Mouse (Mus musculus) gastrocnemius, postnatal 4 days (tissue): Measurements from ENCODE around the gene Creld1. TPM values are rescaled to one million over a fixed set of nuclear protein-coding genes. Genes with fewer than 3 reads are reported as not detected.

Source experiments
- DNase-seq, 2 experiments: peaks; one replicate each; pipeline ENCODE4 v3.0.0; 2021 to 2022; ENCODE audit warnings: low spot score in 2 of 2, mixed read lengths in 2 of 2
- microRNA-seq: library from miRNA; unstranded; fragments of <30 nt; microRNA quantifications from one replicate; pipeline ENCODE4 v1.2.0, GENCODE M21; 2021
- total RNA-seq, 2 experiments: library from RNA; stranded (reverse); gene quantifications; 2 replicates each; pipeline ENCODE4 v1.2.3; 2021

Gene Creld1
- total RNA-seq, 2 experiments from 2014 or later: 38.7 to 45.2 TPM

DNA sequence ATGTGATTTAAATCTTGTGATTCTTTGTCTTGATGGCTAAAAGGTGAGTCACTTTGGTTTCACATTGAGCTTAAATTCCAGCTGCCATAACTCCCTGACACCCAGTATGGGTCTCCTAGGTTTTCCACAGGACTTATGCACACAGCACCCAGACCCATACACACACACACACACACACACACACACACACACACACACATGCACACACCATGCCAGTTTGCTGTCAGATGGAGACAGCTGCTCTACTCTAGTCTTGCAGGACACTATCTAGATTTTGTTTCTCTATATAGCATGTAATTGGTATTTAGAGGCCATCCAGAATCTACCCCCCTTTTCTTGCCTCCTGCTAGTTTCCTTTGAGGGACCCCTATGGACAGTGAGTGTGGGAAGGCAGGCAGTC is 24.0 kb downstream of the Creld1 start:
- DNase-seq: no peak

DNA sequence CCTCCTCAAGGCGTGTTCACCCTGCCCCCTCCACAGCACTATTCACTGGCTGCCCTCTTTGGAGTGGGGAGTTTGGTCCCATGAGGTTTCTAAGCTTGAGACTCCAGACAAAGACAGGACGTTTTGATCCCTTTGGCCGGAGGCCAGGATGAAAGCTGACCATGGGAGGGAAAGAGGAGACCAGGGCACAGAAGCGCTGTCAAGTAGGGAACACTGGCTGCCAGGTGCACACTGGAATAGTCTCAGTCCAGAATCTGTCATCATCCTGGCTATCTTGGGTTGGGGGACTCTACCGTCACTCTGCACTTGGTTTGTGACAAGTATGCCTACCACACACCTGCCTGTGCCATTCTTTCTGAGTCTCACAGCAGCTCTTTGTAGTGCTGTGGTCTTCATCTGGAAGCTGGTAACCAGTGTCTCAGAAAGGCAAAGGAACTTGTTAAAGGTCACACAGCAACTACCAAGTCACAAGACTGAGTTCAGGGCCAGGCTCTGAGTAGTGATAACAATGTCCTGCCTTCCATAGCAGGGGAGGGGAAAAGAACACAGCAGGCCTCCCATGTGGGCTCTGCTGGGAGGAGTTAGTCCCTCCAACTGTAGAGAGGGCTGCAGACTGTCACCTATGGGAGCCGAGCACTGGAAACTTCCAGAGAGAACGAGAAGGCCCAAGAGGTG is 25.3 kb downstream of the Creld1 start:
- peak in 1 of 2 experiments; percentile 51 for DNase-seq

DNA sequence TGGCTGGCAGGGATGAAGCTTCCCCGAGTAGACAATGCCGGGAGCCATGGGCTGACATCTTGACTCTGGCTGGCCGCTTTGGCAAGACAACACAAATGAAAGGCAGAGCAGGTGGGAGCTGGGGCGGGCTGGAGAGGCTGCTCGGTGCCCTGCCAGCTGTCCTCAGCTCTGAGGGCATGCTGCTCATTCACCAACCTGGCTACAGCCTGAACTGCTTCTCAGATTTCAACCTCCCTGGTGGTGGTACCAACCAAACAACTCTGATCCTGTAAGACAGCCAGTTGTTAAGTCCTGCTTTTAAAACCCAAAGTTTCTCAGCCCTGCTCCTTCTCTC is 25.8 kb downstream of the Creld1 start:
- no peak for DNase-seq

DNA sequence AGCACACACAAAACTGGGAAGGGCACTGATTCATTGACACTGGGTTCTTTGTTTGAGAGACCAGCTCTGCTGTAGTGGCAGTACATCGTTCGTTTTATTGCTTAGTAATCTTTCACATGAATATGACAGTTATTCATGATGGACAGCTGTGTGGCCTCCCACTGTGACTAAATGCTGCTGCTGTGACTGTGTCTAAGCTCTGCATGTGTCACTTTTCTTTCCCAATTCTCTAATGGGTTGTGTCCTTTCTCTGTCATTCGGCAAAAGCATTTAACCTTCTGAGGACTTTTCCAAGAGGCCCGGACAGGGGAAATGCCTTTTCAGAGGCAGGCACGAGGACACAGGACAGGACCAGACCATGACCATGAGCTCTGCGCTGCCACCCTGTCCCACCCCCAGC is 30.8 kb downstream of the Creld1 start:
- DNase-seq: no peak

DNA sequence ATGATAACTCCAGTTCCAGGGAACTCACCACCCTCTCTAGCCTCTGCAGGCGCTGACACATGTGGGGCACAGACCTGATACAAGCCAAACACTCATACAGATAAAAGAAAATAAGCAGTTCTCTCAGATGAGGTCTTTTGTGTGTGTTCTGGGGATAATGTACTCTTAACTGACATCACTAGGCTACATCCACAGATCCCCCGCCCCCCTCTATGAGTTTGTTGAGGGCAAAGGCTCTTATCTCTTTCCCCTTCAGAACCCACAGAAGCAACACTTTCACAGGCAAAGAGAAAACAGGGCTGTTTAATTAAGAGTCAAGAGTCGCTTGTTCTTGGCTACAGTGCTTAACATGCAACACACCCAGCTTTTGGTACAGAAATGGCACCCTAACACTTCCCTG is 31.5 kb downstream of the Creld1 start:
- no peak for DNase-seq

DNA sequence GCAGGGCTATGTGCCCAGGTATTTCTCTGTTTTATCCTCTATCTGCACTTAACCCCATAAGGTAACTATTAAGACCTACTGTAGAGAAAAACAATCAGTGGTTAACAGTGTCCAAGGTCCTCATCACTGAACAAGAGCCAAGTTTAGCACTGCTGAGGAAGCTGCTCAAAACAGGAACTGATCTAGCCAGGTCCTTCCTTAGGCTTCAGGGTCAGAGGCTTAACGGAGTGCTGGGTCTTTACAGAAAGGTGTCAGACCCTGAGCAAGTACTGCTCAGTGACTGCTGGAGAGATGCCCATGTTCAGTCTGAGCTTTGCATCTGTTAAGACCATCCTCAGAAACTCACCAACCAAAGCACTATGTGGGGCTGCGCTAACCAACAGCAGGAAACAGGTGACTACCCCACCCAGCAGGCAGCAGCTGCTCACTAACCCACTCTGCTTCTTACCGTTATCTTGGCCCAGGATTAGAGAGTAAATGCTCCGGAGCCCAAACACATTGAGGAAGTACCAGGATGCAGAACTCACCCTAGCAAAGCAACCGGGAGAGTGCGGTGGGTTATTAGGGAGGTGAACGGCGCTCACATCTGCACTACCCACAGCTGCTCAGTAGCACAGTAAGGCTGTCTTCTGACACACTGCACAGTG is 34.5 kb downstream of the Creld1 start:
- DNase-seq: no peak

DNA sequence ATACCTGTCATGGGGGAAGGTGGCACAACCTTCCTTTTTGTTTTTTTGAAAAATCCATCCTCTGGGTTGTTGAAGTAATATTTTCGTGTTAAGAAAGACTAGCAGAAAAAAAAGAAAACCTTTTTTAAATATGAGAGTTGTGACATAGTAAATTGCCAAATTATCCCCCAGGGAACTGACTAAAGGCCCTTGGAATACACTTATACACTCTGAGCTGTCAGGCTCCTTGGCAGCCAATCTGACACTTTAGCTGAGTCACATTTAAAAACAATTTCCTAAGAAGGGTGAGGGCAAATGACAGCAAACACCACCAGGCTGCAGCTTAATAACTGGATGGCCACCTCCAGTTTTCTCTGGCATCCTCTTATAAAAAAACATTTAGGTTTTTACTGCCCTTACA is 39.2 kb downstream of the Creld1 start:
- no peak for DNase-seq

DNA sequence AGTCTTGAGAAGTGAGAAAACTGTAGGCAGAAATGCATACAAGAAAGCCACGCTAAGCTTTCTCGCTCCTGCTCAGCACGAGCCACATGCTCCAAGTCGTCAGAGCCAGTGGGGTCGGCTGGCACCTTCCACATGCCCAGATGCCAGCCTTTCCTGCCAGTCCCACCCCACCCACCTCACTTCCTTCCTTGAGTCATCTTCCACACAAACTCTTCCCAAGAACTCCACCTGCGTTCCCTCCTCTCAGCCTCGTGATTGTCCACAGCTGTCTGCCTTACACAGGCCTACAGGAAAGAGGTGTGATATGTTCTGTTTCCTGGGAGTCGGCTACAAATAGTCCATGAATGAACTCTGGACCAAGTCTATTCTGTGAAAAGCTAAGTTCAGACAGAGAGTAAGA is 40.3 kb downstream of the Creld1 start:
- no peak for DNase-seq

DNA sequence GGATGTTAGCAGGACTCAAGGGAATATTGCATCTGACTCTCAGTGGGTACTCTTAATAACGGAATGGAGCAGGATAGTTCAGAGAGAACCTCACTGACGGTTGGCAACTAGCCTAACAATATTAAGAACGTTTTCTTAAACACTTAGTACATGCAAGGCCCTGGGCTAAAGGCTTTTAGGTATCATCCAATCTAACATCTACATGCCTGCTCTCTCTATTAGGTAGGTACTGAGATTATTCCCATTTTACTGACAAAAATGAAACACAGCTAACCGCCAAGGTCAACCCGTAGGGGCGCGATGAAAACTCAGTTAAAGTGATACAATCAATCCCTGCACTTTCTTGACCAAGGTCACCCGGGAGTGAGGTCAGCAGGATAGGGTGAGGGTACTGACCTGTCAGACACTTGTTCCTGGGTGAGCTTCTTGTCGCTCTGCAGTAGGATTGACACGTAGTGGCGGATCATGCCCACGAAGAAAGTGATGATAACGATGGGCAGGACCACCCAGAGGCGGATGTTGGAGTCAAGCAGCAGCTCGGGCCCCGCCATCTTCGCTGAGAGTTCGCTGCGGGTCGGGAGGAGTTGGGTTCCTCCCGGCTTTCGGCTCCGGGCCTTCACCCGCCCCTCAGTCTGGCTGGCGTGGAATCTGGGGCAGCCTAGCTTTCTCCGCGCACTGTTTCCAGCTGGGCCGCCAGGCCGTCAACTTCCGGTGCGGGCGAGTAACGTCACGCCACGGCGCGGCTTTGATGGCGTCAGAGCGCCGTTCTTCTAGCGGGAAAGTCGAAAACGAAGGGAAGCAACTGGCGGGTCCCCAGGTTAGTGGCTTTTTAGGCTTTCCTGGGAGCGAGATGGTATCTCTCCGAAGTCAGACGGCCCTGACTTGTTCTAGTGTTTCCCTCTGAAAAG is 48.1 kb downstream of the Creld1 start, which contains the start of the genes Emc3 and Fancd2:
TSS of gene Emc3 (minus strand) at position 721 of the 908 bp plus-strand sequence.
TSS of gene Fancd2 (plus strand) at position 751 of the 908 bp plus-strand sequence.
- peak; percentile 91 to 93 for DNase-seq

DNA sequence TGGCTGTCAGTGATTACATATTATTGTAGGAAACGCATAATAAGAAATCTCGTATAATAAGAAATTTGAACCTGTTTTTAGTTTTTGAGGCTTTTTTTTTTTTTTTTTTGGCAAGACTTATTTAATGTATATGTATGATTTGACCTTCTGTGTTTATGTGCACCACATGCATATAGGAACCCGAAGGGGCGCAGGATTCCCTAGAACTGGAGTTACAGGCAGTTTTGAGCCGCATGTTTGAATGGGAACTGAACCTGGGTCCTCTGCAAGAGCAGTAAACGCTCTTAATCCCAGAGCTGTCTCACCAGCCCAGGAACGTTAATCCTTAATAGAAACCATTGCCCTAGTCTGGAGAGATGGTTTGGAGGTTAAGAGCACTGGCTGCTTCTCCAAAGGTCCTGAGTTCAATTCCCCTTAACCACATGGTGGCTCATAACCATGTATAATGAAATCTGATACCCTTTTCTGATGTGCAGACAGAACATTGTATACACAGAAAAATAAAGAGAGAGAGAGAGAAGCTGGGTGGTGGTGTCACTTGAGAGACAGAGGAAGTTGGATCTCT is 48.8 kb downstream of the Creld1 start:
- no peak for DNase-seq

DNA sequence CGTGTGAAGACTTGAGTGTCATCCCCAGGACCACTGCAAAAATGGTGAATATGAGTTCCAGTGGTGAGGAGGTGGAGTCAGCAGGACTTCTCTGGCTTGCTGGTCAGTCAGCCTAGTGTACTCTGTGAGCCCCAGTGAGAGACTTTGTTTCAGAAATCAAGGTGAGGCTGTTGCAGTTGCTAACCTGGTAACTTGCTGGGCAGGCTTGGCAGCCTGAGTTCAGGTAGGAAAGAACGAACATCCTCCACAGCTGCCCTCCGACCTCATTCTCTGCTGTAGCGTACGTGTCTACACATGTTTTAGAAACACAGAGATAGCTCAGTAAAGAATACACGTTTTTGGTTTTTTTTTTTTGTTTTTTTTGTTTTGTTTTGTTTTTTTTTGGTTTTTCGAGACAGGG is 51.8 kb downstream of the Creld1 start:
- no peak for DNase-seq

DNA sequence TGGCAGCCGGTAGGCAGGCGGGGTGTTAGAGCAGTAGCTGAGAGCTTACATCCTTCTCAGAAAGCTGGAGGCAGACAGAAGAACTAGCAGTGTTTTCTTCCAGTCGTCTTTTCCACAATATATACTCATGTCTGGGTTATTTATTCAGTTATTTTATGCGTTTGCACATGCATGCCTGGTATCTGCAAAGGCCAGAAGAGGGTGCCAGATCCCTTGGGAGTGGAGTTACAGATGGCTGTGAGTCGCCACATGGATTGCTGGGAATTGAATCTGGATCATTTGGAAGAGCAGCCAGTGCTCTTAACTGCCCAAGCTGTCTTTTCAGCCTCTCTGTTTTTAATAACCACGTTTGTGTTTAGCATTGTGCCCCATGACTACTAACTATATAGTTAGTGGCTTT is 58.5 kb downstream of the Creld1 start:
- no peak for DNase-seq

Small RNA genes lying within 50 kb of the gene (microRNA-seq; reads per million reads assigned to microRNA genes)
- gene Gm23365: not detected

Other genes with a start within 250 kb of the Creld1 start
- 10 to 100 TPM; 15.5 to 16.9 TPM for gene Mtmr14, start 245.5 kb upstream of the Creld1 start, total RNA-seq
- under 1 TPM in 1 of 2 experiments, not detected in 1; 0.36 TPM for gene Cpne9, start 201.0 kb upstream of the Creld1 start, total RNA-seq
- gene Brpf1, start 176.2 kb upstream of the Creld1 start, total RNA-seq: 10 to 100 TPM; 20.9 to 25.5 TPM
- gene Ogg1, start 156.3 kb upstream of the Creld1 start, total RNA-seq: 10 to 100 TPM in 1 of 2 experiments, 1 to 10 TPM in 1; 7.8 to 10.1 TPM
- 10 to 100 TPM; 47.5 to 49.5 TPM for gene Camk1, start 139.3 kb upstream of the Creld1 start, total RNA-seq
- 10 to 100 TPM; 30.0 to 32.3 TPM for gene Tada3, start 105.4 kb upstream of the Creld1 start, total RNA-seq
- 100 to 1,000 TPM; 130 to 134 TPM for gene Arpc4, start 105.2 kb upstream of the Creld1 start, total RNA-seq
- gene Ttll3, start 94.0 kb upstream of the Creld1 start, total RNA-seq: 1 to 10 TPM; 3.4 to 4.6 TPM
- gene Rpusd3, start 64.0 kb upstream of the Creld1 start, total RNA-seq: 10 to 100 TPM; 12.0 to 12.2 TPM
- 10 to 100 TPM; 12.4 to 25.1 TPM for gene Cidec, start 47.5 kb upstream of the Creld1 start, total RNA-seq
- gene Jagn1, start 40.7 kb upstream of the Creld1 start, total RNA-seq: 10 to 100 TPM; 34.7 to 39.8 TPM
- under 1 TPM; 0.52 to 0.88 TPM for gene Il17re, start 24.8 kb upstream of the Creld1 start, total RNA-seq
- gene Il17rc, start 11.9 kb upstream of the Creld1 start, total RNA-seq: 10 to 100 TPM in 1 of 2 experiments, 1 to 10 TPM in 1; 9.5 to 11.0 TPM
- under 1 TPM; 0.13 to 0.15 TPM for gene Prrt3, start 18.6 kb downstream of the Creld1 start, total RNA-seq
- gene Emc3, start 48.4 kb downstream of the Creld1 start, total RNA-seq: 10 to 100 TPM; 50.9 to 54.5 TPM
- gene Fancd2, start 48.4 kb downstream of the Creld1 start, total RNA-seq: 1 to 10 TPM; 4.8 to 5.3 TPM
- gene Fancd2os, start 117.4 kb downstream of the Creld1 start, total RNA-seq: not detected
- 10 to 100 TPM; 96.6 to 98.6 TPM for gene Brk1, start 121.5 kb downstream of the Creld1 start, total RNA-seq
- 10 to 100 TPM; 16.1 to 20.1 TPM for gene Vhl, start 140.7 kb downstream of the Creld1 start, total RNA-seq
- gene Irak2, start 155.2 kb downstream of the Creld1 start, total RNA-seq: 10 to 100 TPM in 1 of 2 experiments, 1 to 10 TPM in 1; 9.5 to 10.7 TPM
- 10 to 100 TPM; 39.9 to 45.0 TPM for gene Tatdn2, start 213.8 kb downstream of the Creld1 start, total RNA-seq
- gene Ghrl, start 236.6 kb downstream of the Creld1 start, total RNA-seq: not detected